Mouse (Mus musculus): ENCODE results near the gene Luc7l. TPM values are rescaled to one million over a fixed set of nuclear protein-coding genes. Genes with fewer than 3 reads are reported as not detected.

Luc7l gene
- total and polyA plus RNA-seq, 3 experiments: 58.4 to 59.2 TPM; not detected in 1

DNA sequence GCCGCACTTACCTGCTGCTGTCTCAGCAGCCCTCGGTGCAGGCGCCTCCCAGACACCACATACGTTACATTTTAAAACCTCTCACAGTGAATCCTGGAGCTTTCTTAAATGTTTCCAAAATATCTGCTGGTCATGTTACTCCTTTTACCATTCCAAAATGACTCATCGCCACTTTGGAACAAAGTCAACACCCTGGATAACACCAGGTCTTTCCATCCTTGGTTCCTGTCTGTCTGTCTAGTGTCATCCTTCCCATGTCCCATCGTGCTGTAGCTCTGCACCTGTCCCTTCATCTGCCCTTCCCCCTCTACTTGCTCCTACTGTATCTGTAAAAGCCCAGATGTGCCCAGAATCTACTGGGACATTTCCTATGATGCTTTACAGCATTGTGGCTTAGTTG is 11.7 kb upstream of the Luc7l start:
- peak overlapping the region; percentile 23 to 33 for H3K4me3 ChIP-seq (ENCODE audit: control insufficient read depth in 1 of 2, insufficient read depth in 1 of 2, low read depth in 2 of 2, low read length in 2 of 2)
- peaks cover 11 to 33% of the 10 kb centered on the region in 2 experiments for H3K4me1 ChIP-seq (ENCODE audit: control insufficient read depth in 1 of 2, insufficient read depth in 2 of 2, low read length in 2 of 2)
- H3K9ac ChIP-seq (ENCODE audit: control insufficient read depth, low read depth, low read length, poor library complexity, severe bottlenecking): peak overlapping the region; percentile 32
- H3K36me3 ChIP-seq (ENCODE audit: control insufficient read depth in 1 of 2, insufficient read depth in 2 of 2, low read length in 2 of 2): peaks cover 0 to 30% of the 10 kb centered on the region in 2 experiments; a peak in 2 of 4 replicates
- peak; percentile 36 for DNase-seq (ENCODE audit: low read depth, low spot score)
- no peaks in the 10 kb centered on the region for H3K9me3 ChIP-seq (replicated peaks; ENCODE audit: insufficient read depth, low read length)
- no peaks in the 10 kb centered on the region for H3K27me3 ChIP-seq (ENCODE audit: control insufficient read depth in 1 of 2, insufficient read depth in 2 of 2, low read length in 2 of 2)
- TF ChIP-seq HCFC1 (IDR thresholded peaks at IDR 0.05; ENCODE audit: low read depth, low read length) (no peak), E2F4 (IDR thresholded peaks at IDR 0.05; ENCODE audit: borderline replicate concordance, low read depth, low read length) (no peak), GABPA (IDR thresholded peaks at IDR 0.05; ENCODE audit: low read depth, low read length) (no peak), SIN3A (IDR thresholded peaks at IDR 0.05; ENCODE audit: low read length) (no peak), TBP (IDR thresholded peaks at IDR 0.05; ENCODE audit: low read depth, low read length) (no peak), EP300 (IDR thresholded peaks at IDR 0.05; ENCODE audit: low read depth in 1 of 2, low read length in 2 of 2) (no peak), SMC3 (IDR thresholded peaks at IDR 0.05; ENCODE audit: low read depth, low read length) (no peak), MEF2A (IDR thresholded peaks at IDR 0.05; ENCODE audit: extremely low read depth, insufficient replicate concordance, low read depth, low read length, poor library complexity, severe bottlenecking) (no peak), UBTF (IDR thresholded peaks at IDR 0.05; ENCODE audit: borderline replicate concordance, insufficient read depth, low read depth, low read length) (no peak), RCOR1 (IDR thresholded peaks at IDR 0.05; ENCODE audit: low read depth, low read length) (no peak), POLR2AphosphoS2 (IDR thresholded peaks at IDR 0.05; ENCODE audit: low read length) (no peak), BHLHE40 (IDR thresholded peaks at IDR 0.05; ENCODE audit: borderline replicate concordance, low read depth, low read length) (no peak)
- H3K27ac ChIP-seq (ENCODE audit: control insufficient read depth, low read depth, low read length): peak overlapping the region; percentile 93
- no peaks in the 10 kb centered on the region for H3K79me2 ChIP-seq (ENCODE audit: control insufficient read depth, insufficient read depth, low read length, poor library complexity)

DNA sequence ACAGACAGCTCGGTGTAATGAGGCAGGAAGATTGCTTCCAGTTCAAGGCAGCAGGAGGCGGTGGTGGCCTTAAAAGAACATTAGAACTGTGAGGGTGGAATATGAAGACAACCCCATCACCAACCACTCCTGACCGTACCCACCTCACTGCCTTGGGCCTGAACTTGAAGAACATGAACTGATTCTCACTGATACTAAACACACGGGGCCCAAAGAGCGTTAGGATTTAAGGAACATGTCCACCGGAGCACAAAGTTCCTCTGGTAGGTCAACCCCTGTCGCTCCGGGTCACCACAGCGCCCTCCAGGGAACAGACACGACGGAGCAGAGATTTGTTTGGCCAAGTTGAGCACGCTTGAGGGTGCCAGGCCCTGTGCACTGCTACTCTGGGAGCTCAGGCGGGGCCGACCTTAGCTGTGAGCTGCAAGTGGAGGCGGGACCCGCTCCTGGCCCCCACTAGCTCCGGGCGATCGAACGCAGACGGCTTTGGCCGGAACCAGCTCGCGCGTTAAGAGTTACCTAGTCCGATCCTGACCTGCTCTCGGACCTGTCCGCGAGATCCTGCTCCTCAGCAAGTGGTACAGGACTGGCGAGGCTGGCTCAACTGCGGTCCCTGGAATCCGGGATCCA is 9.1 kb upstream of the Luc7l start:
- Histone ChIP-seq H3K9ac (ENCODE audit: control insufficient read depth, low read depth, low read length, poor library complexity, severe bottlenecking) (no peak overlapping the region), H3K27ac (ENCODE audit: control insufficient read depth, low read depth, low read length) (no peak overlapping the region), H3K36me3 (ENCODE audit: control insufficient read depth in 1 of 2, insufficient read depth in 2 of 2, low read length in 2 of 2) (peaks cover 0 to 18% of the 10 kb centered on the region in 2 experiments; a peak in 2 of 4 replicates), H3K4me1 (ENCODE audit: control insufficient read depth in 1 of 2, insufficient read depth in 2 of 2, low read length in 2 of 2) (peaks cover 11 to 22% of the 10 kb centered on the region in 2 experiments), H3K4me3 (ENCODE audit: control insufficient read depth in 1 of 2, insufficient read depth in 1 of 2, low read depth in 2 of 2, low read length in 2 of 2) (no peak overlapping the region), H3K9me3 (replicated peaks; ENCODE audit: insufficient read depth, low read length) (no peaks in the 10 kb centered on the region), H3K27me3 (ENCODE audit: control insufficient read depth in 1 of 2, insufficient read depth in 2 of 2, low read length in 2 of 2) (no peaks in the 10 kb centered on the region), H3K79me2 (ENCODE audit: control insufficient read depth, insufficient read depth, low read length, poor library complexity) (no peaks in the 10 kb centered on the region)
- TF ChIP-seq TCF12 (IDR thresholded peaks at IDR 0.05; ENCODE audit: low read depth, low read length) (no peak), NRF1 (IDR thresholded peaks at IDR 0.05; ENCODE audit: insufficient read depth, low read depth, low read length, poor library complexity, severe bottlenecking) (no peak), MAZ (IDR thresholded peaks at IDR 0.05; ENCODE audit: low read depth, low read length) (no peak), POLR2A (IDR thresholded peaks at IDR 0.05; ENCODE audit: control insufficient read depth in 1 of 2, insufficient read depth in 1 of 2, low read depth in 1 of 2, low read length in 2 of 2, poor library complexity in 1 of 2) (0 out of 4 replicates have a peak, but pooled peaks of 1 of the 2 experiments have one; percentile 31), POLR2AphosphoS2 (IDR thresholded peaks at IDR 0.05; ENCODE audit: low read length) (no peak), GATA1 (IDR thresholded peaks at IDR 0.05; ENCODE audit: low read depth, low read length) (no peak), SIN3A (IDR thresholded peaks at IDR 0.05; ENCODE audit: low read length) (no peak), CTCF (IDR thresholded peaks at IDR 0.05 in 2 of 3, conservative IDR thresholded peaks at IDR 0.05 in 1 of 3; ENCODE audit: control insufficient read depth in 1 of 3, insufficient read depth in 1 of 3, low read depth in 2 of 3, low read length in 3 of 3, poor library complexity in 1 of 3, severe bottlenecking in 1 of 3) (peak in 1 of 3 experiments; percentile 1; a peak in 1 of 6 replicates), EP300 (IDR thresholded peaks at IDR 0.05; ENCODE audit: low read depth in 1 of 2, low read length in 2 of 2) (no peak)
- no peak for DNase-seq (ENCODE audit: low read depth, low spot score)

All from MEL (cell line).